Mouse (Mus musculus): Measurements from ENCODE around the gene Dnajb14.

DNA sequence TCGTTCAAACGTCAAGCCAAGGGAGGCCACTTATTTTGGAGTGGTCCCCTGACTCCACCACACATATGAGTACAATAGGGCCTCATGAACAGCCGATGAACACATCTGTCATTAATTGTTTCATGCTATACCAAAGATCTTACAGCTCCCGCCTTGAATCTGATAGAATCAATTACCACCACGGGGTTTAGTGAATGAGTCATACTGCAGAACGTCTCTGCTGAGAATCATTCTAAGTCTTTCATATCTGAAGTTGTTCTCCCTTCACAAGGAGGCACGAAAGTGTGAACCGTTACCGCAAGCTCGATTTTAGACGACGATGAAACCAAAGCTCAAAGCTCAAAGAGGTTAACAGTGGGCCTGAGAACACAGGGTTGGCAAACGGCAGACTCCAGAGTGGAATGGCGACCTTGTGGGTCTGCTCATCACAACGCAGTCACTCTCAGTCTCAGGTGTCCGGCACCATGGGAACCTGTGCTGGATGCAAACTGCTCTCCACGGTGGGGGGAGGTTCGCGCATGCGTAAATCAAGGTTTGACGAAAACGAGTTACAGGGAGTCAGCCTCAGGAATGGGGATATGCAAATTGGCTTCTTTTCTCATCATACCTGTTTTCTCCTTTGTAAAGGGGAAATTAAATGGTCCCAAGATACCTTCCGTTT, 86.9 kb downstream of the Dnajb14 start:
- no peak for TF ChIP-seq CTCF (IDR thresholded peaks at IDR 0.05)
- TF ChIP-seq EP300 (IDR thresholded peaks at IDR 0.05): no peak
